ENCODE assay signal across 7 mouse cellular contexts in genomic region chr2:154436458-154437190, GRCm38 (mm10). TPM values are rescaled to one million over a fixed set of nuclear protein-coding genes. Genes with fewer than 3 reads are reported as not detected.
DNase-seq lines count a peak whose midpoint lies in the region; ATAC-seq and TF ChIP-seq lines count a peak whose summit lies in the region.

TSS of gene Cbfa2t2 (plus strand) at chr2:154436481.

- H3K4me2 ChIP-seq in lung, embryonic 16.5 days (ENCODE audit: low read depth, low read length) = peak within 1 kb of the TSS; percentile 68

- peaks cover 12% of the 10 kb centered on the region; the same call in 1 of the 2 replicates for H3K36me3 ChIP-seq in ES-Bruce4 (ENCODE audit: control insufficient read depth, insufficient read depth, low read length, poor library complexity, severe bottlenecking)
- no peaks in the 10 kb centered on the region for H3K36me3 ChIP-seq in erythroblast, embryonic 14.5 days (ENCODE audit: control insufficient read depth)
- H3K36me3 ChIP-seq in lung, embryonic 16.5 days (ENCODE audit: control insufficient read depth, insufficient read depth, low read length) = no peaks in the 10 kb centered on the region

- TF ChIP-seq POLR2A in ES-Bruce4 (IDR thresholded peaks at IDR 0.05; ENCODE audit: insufficient read depth, low read length) = no peak

- H3K27ac ChIP-seq in ES-Bruce4 (ENCODE audit: insufficient read depth, low read length) = peak within 1 kb of the TSS; percentile 74
- H3K27ac ChIP-seq in lung, embryonic 16.5 days (ENCODE audit: low read length) = peak within 1 kb of the TSS; percentile 95

- peak; percentile 84 for DNase-seq in adrenal gland, adult 2 months
- DNase-seq in heart, postnatal 10 days = peak; percentile 78 to 79
- peak; percentile 61 to 78 for DNase-seq in kidney, postnatal 25 days
- peak; percentile 37 for DNase-seq in ovary, adult 18-20 months (ENCODE audit: low spot score)

- H3K27me3 ChIP-seq in ES-Bruce4 (ENCODE audit: control insufficient read depth, insufficient read depth, low read length, poor library complexity, severe bottlenecking) = no peaks in the 10 kb centered on the region
- no peaks in the 10 kb centered on the region for H3K27me3 ChIP-seq in erythroblast, embryonic 14.5 days (ENCODE audit: control insufficient read depth)
- H3K27me3 ChIP-seq in lung, embryonic 16.5 days (ENCODE audit: control insufficient read depth, insufficient read depth, low read depth, low read length) = no peaks in the 10 kb centered on the region

- H3K4me3 ChIP-seq in ES-Bruce4 (ENCODE audit: low read depth, low read length) = peak within 1 kb of the TSS; percentile 94
- peak within 1 kb of the TSS; percentile 93 for H3K4me3 ChIP-seq in erythroblast, embryonic 14.5 days (replicated peaks)
- peak within 1 kb of the TSS; percentile 98 for H3K4me3 ChIP-seq in lung, embryonic 16.5 days (ENCODE audit: low read length)

- H3K4me1 ChIP-seq in ES-Bruce4 (ENCODE audit: control insufficient read depth, insufficient read depth, low read length) = peaks cover 6% of the 10 kb centered on the region
- H3K4me1 ChIP-seq in erythroblast, embryonic 14.5 days (ENCODE audit: control insufficient read depth) = peaks cover 38% of the 10 kb centered on the region
- H3K4me1 ChIP-seq in lung, embryonic 16.5 days (replicated peaks; ENCODE audit: control insufficient read depth, insufficient read depth, low read length) = peaks cover 12% of the 10 kb centered on the region

- no peak for TF ChIP-seq CTCF in ES-Bruce4 (IDR thresholded peaks at IDR 0.05; ENCODE audit: low read depth, low read length)

- H3K9ac ChIP-seq in ES-Bruce4 (ENCODE audit: low read depth, poor library complexity, severe bottlenecking) = peak within 1 kb of the TSS; percentile 98
- peak within 1 kb of the TSS; percentile 99 for H3K9ac ChIP-seq in lung, embryonic 16.5 days (ENCODE audit: low read length)

- ATAC-seq in lung, embryonic 16.5 days (ENCODE audit: low read depth) = peak; percentile 70

- no peak for TF ChIP-seq EP300 in ES-Bruce4 (IDR thresholded peaks at IDR 0.05; ENCODE audit: insufficient read depth, low read depth, low read length)

- WGBS in lung, embryonic 16.5 days = 0% methylated on average over 46 of the region's 70 CpGs

- intact Hi-C loops in heart, postnatal 10 days (cut with DNase I) = no loop called here

- H3K9me3 ChIP-seq in ES-Bruce4 (replicated peaks; ENCODE audit: control insufficient read depth, insufficient read depth, low read length, poor library complexity, severe bottlenecking) = no peaks in the 10 kb centered on the region
- no peaks in the 10 kb centered on the region for H3K9me3 ChIP-seq in erythroblast, embryonic 14.5 days (ENCODE audit: control insufficient read depth, low read length)
- no peaks in the 10 kb centered on the region for H3K9me3 ChIP-seq in lung, embryonic 16.5 days (ENCODE audit: control insufficient read depth, low read length)

RNA-seq across cellular contexts. Expression of gene Cbfa2t2, which starts in this region (rescaled TPM):
- 79.9 and 89.5 TPM in 2 replicates for polyA plus RNA-seq in ES-Bruce4 (2011; ENCODE audit: insufficient read depth, insufficient read length, low read depth, missing spikeins)
- total RNA-seq in adrenal gland, adult 2 months (2021) = 10 to 100 TPM; 34.5 to 49.1 TPM
- polyA plus RNA-seq in adrenal gland, adult 2 months (2012; rRNA removed) = 9.6 and 11.3 TPM in 2 replicates
- polyA plus RNA-seq in erythroblast, embryonic 14.5 days (2012) = 0.19 and 0.24 TPM in 2 replicates
- total RNA-seq in heart, postnatal 10 days (2021) = 10 to 100 TPM; 23.5 to 25.3 TPM
- polyA plus RNA-seq in lung, embryonic 16.5 days (2015; fragmentation: Nextera tagmentation; extraction: Ambion mirVana) = 34.0 and 34.9 TPM in 2 replicates

Comparison
In these comparisons a context has a peak if more than half of its experiments do, and no peak if none do; other contexts are left out.
1. Peak in every context shown above with its lines: DNase-seq, ATAC-seq, H3K4me3 ChIP-seq and H3K27ac ChIP-seq.